Mouse (Mus musculus): Measurements from ENCODE around the gene Cherp. TPM values are rescaled to one million over a fixed set of nuclear protein-coding genes. Genes with fewer than 3 reads are reported as not detected.

Gene Cherp
- polyA plus RNA-seq, 1 experiment from 2014 or later: 19.1 TPM

Small RNA genes lying within 50 kb of the gene (microRNA-seq; reads per million reads assigned to microRNA genes)
- 1.3 reads per million for gene Mir7068

Other genes with a start within 250 kb of the Cherp start
- gene Ap1m1, start 235.2 kb downstream of the Cherp start, polyA plus RNA-seq (2015; fragmentation: Nextera tagmentation; extraction: Ambion mirVana): 57.0 and 61.7 TPM in 2 replicates
- gene Gm10282, start 170.0 kb downstream of the Cherp start, polyA plus RNA-seq (2015; fragmentation: Nextera tagmentation; extraction: Ambion mirVana): 4.9 and 7.2 TPM in 2 replicates
- 2.6 and 3.1 TPM in 2 replicates for gene Klf2, start 156.2 kb downstream of the Cherp start, polyA plus RNA-seq (2015; fragmentation: Nextera tagmentation; extraction: Ambion mirVana)
- gene Eps15l1, start 53.8 kb downstream of the Cherp start, polyA plus RNA-seq (2015; fragmentation: Nextera tagmentation; extraction: Ambion mirVana): 19.4 and 19.8 TPM in 2 replicates
- gene Calr3, start 31.4 kb downstream of the Cherp start, polyA plus RNA-seq (2015; fragmentation: Nextera tagmentation; extraction: Ambion mirVana): 0.35 and 0.58 TPM in 2 replicates
- gene 1700030K09Rik, start 31.3 kb downstream of the Cherp start, polyA plus RNA-seq (2015; fragmentation: Nextera tagmentation; extraction: Ambion mirVana): 2.9 and 3.4 TPM in 2 replicates
- gene Slc35e1, start 17.4 kb upstream of the Cherp start, polyA plus RNA-seq (2015; fragmentation: Nextera tagmentation; extraction: Ambion mirVana): 8.1 and 9.7 TPM in 2 replicates
- 7.2 and 7.7 TPM in 2 replicates for gene Med26, start 73.0 kb upstream of the Cherp start, polyA plus RNA-seq (2015; fragmentation: Nextera tagmentation; extraction: Ambion mirVana)
- 37.0 and 37.4 TPM in 2 replicates for gene Smim7, start 95.9 kb upstream of the Cherp start, polyA plus RNA-seq (2015; fragmentation: Nextera tagmentation; extraction: Ambion mirVana)
- 3.2 and 3.6 TPM in 2 replicates for gene Tmem38a, start 96.8 kb upstream of the Cherp start, polyA plus RNA-seq (2015; fragmentation: Nextera tagmentation; extraction: Ambion mirVana)
- 0.01 TPM in 1 of 2 replicates, not detected in the other for gene Nwd1, start 171.5 kb upstream of the Cherp start, polyA plus RNA-seq (2015; fragmentation: Nextera tagmentation; extraction: Ambion mirVana)
- 63.7 and 67.2 TPM in 2 replicates for gene Sin3b, start 248.1 kb upstream of the Cherp start, polyA plus RNA-seq (2015; fragmentation: Nextera tagmentation; extraction: Ambion mirVana)